Mouse (Mus musculus): ENCODE measurements around the gene Ace2. TPM values are rescaled to one million over a fixed set of nuclear protein-coding genes. Genes with fewer than 3 reads are reported as not detected.

The Ace2 gene
- total and polyA plus RNA-seq, 3 experiments: not detected

GRCm38 (mm10) chrX:164171034-164171433 lies 31.9 kb downstream of the Ace2 start:
- peak; percentile 78 for DNase-seq (ENCODE audit: low read depth, low spot score)
- Histone ChIP-seq H3K27ac (ENCODE audit: control insufficient read depth, low read depth, low read length) (no peak overlapping the region), H3K27me3 (ENCODE audit: control insufficient read depth in 1 of 2, insufficient read depth in 2 of 2, low read length in 2 of 2) (peaks cover 0 to 3% of the 10 kb centered on the region in 2 experiments; a peak in 1 of 4 replicates), H3K4me1 (ENCODE audit: control insufficient read depth in 1 of 2, insufficient read depth in 2 of 2, low read length in 2 of 2) (peaks cover 2% of the 10 kb centered on the region in 2 experiments; a peak in 1 of 4 replicates), H3K9me3 (replicated peaks; ENCODE audit: insufficient read depth, low read length) (no peaks in the 10 kb centered on the region), H3K36me3 (ENCODE audit: control insufficient read depth in 1 of 2, insufficient read depth in 2 of 2, low read length in 2 of 2) (peaks cover 0 to 8% of the 10 kb centered on the region in 2 experiments; a peak in 2 of 4 replicates), H3K79me2 (ENCODE audit: control insufficient read depth, insufficient read depth, low read length, poor library complexity) (no peaks in the 10 kb centered on the region), H3K4me3 (ENCODE audit: control insufficient read depth in 1 of 2, insufficient read depth in 1 of 2, low read depth in 2 of 2, low read length in 2 of 2) (no peak overlapping the region), H3K9ac (ENCODE audit: control insufficient read depth, low read depth, low read length, poor library complexity, severe bottlenecking) (no peak overlapping the region)
- TF ChIP-seq NELFE (IDR thresholded peaks at IDR 0.05; ENCODE audit: low read depth, low read length) (no peak), GABPA (IDR thresholded peaks at IDR 0.05; ENCODE audit: low read depth, low read length) (no peak), CHD2 (IDR thresholded peaks at IDR 0.05; ENCODE audit: low read length) (no peak), TAL1 (IDR thresholded peaks at IDR 0.05; ENCODE audit: low read length) (no peak), EP300 (IDR thresholded peaks at IDR 0.05; ENCODE audit: low read depth in 1 of 2, low read length in 2 of 2) (peak; percentile 22 to 79; a peak in 3 of 4 replicates), NRF1 (IDR thresholded peaks at IDR 0.05; ENCODE audit: insufficient read depth, low read depth, low read length, poor library complexity, severe bottlenecking) (no peak), POLR2AphosphoS2 (IDR thresholded peaks at IDR 0.05; ENCODE audit: low read length) (no peak), MXI1 (IDR thresholded peaks at IDR 0.05; ENCODE audit: low read depth, low read length) (peak; percentile 62), GATA1 (IDR thresholded peaks at IDR 0.05; ENCODE audit: low read depth, low read length) (peak; percentile 65), SIN3A (IDR thresholded peaks at IDR 0.05; ENCODE audit: low read length) (peak; percentile 79), USF1 (IDR thresholded peaks at IDR 0.05; ENCODE audit: low read depth, low read length) (no peak), ZKSCAN1 (IDR thresholded peaks at IDR 0.05; ENCODE audit: low read depth, low read length) (no peak), RCOR1 (IDR thresholded peaks at IDR 0.05; ENCODE audit: low read depth, low read length) (peak; percentile 58), MEF2A (IDR thresholded peaks at IDR 0.05; ENCODE audit: extremely low read depth, insufficient replicate concordance, low read depth, low read length, poor library complexity, severe bottlenecking) (no peak), RAD21 (IDR thresholded peaks at IDR 0.05; ENCODE audit: low read depth, low read length) (no peak; the same call in 1 of the 2 replicates), MYC (IDR thresholded peaks at IDR 0.05; ENCODE audit: low read depth, low read length) (0 out of 2 replicates have a peak, but pooled peaks have one; percentile 35), ZMIZ1 (IDR thresholded peaks at IDR 0.05; ENCODE audit: low read depth, low read length) (no peak), ETS1 (IDR thresholded peaks at IDR 0.05; ENCODE audit: low read depth, low read length) (peak; percentile 76), TCF12 (IDR thresholded peaks at IDR 0.05; ENCODE audit: low read depth, low read length) (no peak), JUND (IDR thresholded peaks at IDR 0.05; ENCODE audit: low read depth, low read length) (no peak), MAX (IDR thresholded peaks at IDR 0.05; ENCODE audit: low read length) (peak; percentile 51; the same call in 1 of the 2 replicates), MYB (IDR thresholded peaks at IDR 0.05; ENCODE audit: low read depth, low read length) (no peak)

All from MEL (cell line).